Mouse (Mus musculus) left cerebral cortex, adult 18-20 months (tissue): ENCODE results near the gene BC051665. TPM values are rescaled to one million over a fixed set of nuclear protein-coding genes. Genes with fewer than 3 reads are reported as not detected.

Source experiments
- DNase-seq, 2 experiments: peaks; one replicate each; pipeline ENCODE4 v3.0.0; 2021 to 2022; ENCODE audit warnings: low spot score in 2 of 2, mixed read lengths in 1 of 2
- long read RNA-seq, 2 experiments: library from polyadenylated mRNA; stranded (forward); transcript quantifications; one replicate each; pipeline ENCODE4 v2.0.0; 2021
- total RNA-seq, 2 experiments: library from RNA; stranded (reverse); gene quantifications; 2 replicates each; pipeline ENCODE4 v1.2.3; 2021

The BC051665 gene
- not detected for total RNA-seq
- long read RNA-seq, experiment 1: 0 reads
- long read RNA-seq, experiment 2: 0 reads

DNA sequence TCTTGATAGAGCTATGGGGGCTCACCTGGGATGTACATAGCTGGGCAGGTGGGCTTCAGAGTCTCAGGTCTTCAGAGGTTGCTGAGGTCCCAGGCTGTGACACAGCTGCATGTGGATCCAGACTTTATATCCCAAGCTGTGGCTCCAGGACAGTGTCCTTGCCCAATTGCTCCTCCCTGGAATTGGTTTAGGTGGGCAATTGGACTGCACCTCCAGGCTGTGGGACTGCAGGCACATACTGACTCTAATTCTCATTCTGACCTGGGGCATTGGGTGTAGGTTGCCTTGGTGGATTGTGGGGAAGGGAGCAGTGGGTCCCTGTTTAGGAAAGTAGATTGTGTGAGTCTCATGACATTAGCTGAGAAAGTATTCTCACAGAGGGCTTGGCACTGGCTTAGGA is at the start of gene BC051665:
TSS of gene BC051665 (minus strand) at position 101 of the 400 bp plus-strand sequence.
- DNase-seq: no peak

DNA sequence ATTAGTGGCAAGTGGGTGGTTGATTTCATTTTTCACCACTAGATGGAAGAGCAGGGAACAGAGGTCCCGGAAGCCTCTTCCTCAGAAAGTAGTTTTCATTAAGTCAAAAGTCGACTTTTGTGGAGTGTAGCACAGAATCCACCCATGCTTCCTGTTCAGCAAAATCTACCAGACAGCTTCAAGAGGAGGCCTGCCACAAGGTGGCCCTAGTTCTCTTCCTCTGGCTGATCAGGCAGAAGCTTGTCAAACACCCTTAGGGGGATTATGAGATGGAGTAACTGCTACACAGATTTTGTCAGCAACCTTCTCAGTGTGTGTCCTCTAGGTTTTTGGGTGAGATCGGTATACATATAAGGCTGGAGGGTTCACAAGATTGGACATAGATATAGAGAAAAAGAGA is 39.9 kb upstream of the BC051665 start:
- no peak for DNase-seq

DNA sequence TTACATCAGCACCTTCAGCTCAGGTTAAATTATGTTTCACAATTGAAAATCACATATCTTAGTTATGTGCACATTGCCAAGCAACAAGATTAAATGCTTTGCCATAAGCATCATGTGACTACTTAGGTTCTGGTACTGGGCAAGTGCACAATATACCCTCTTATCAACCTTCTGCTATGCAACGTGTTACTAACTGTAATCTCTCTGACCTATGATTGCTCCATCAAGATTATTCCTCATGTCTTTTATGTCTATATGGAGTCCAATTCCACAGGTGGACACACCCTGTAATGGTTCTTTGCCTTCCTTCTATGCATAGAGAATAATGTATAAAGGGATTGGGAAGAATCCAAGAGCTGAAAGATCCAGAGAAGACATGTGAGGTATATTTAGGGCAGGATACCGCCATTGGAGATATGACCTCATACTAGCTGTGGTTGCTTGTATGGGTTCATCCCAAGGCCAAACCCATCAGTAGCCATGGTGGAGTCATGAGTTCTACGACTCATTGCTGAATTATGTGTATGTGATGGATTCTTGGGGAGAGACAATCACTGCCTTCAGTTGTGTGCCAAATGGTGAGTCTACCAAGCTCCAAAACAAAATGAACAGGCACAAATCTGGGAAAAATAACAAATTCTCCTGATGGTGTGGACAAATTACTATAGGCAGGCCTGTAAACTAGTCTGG is 34.5 kb upstream of the BC051665 start:
- no peak for DNase-seq

DNA sequence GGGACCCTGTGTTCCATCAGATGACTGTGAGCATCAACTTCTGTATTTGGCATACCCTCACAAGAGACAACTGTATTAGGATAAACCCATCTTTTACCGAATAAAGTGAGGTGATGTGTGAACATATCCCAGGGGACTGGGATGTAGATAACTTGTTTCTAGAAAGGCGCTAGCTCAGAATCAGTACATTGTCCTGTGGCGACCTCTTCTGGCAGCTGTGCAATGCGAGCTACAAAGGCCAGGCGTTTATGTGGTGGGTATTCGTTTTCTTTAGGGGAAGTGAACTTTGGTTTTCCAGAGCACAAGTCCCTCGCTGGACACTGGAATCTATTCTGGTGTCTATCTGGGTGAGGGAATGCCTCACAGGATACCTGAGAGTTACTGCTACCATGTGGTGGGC is 33.3 kb upstream of the BC051665 start:
- peak; percentile 17 to 37 for DNase-seq

DNA sequence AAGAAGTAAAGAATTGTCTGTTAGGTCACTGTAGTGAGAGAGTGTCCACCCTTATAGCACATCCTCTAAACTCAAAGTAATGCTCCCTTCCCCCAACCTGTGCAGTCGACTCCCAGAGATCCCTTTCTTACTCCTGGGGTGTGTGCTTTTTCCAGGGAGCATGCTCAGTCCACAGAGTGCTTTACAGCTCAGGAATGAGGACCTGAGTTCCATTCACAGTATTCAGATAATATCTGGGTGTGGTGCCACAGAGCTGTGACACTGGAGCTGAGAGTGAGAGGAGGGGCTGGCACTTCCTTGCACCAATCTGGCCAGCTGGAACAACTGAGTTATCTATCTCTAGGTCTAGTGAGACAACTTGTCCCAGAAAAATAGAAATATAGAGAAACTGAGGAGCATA is 27.6 kb upstream of the BC051665 start:
- no peak for DNase-seq

DNA sequence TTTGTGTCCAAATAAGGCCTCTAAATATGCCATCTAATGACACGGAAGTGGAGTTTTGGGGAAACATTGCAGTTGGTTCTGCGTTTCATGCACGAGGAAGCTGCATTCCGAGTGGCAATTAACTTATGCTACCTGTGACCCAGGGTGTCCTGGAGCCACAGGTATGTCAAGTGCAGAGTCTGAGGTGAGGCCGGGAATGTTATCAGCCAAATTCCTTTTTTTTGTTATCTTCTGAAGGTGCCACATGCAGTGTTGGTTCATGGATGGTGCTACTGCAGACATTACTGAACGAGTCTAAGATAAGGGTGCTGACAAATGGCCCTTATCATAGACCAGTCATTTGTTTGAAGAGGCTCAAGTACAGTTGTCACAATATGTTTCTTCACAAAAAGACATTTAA is 26.6 kb upstream of the BC051665 start:
- no peak for DNase-seq

DNA sequence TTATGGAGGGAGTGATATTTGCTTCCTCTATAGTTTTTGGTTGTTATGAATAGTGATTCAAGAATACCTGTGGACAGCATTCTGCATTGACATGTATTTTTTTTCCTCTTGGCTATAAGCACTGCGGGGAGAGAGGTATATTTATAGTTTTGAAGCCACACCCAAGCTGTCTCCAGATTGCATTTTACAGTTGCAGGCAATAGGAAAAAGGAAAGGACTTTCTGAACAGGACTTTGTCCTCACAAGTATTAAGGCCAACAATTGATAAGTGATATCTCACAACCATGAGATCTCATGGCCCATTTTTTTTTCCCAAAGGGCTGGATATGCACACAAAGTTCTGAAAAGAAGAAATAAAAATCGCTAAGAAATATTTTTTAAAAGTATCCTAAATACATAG is 23.5 kb upstream of the BC051665 start:
- no peak for DNase-seq

DNA sequence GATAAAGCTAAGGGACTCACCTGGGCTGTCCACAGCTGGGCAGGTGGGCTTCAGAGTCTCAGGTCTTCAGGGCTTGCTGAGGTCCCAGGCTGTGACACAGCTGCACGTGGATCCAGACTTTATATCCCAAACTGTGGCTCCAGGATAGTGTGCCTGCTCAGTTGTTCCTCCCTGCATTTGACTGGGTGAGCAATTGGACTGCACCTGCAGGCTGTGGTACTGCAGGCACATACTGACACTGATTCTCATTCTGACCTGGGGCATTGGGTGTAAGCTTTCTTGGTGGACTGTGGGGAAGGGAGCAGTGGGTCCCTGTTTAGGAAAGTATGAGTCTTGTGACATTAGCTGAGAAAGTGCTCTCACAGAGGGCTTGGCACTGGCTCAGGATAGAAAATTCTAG is 16.6 kb upstream of the BC051665 start, which contains the start of gene Ctsll3:
TSS of gene Ctsll3 (minus strand) at position 101 of the 400 bp plus-strand sequence.
- no peak for DNase-seq

DNA sequence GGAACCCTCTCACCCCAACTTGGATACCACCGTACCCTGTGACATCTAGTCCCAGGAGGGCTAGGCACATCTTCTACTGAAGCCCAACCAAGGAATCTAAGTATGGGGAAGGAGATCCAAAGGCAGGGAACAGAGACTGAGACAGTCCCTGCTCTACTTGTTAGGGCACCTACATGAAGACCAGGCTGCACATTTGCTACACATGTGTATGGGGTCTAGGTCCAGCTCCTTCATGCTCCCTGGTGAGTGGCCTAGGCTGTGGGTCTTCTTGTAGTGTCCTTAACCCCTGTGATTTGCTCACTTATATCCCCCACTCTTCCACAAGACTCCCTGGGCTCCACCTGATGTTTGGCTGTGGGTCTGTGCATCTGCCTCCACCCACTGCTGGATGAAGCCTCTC is 3.3 kb upstream of the BC051665 start:
- DNase-seq: no peak

DNA sequence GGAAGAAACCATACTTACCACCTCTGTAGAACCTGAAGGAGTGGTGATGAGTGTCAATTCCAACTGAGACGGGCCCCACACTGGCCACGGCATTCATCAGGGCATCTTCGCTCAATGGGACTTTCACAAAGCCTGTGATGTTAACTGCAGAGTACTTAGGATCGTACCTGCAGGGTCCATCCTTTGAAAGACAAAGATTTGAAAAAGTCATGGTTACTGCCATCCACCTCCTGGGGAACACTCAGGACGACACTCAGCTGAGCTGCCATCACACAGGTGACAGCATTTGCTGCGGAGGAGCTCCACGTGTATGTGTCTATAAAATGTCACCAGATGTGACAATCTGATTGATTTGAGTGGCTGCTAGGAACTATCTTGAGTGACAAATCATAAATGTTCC is 2.9 kb downstream of the BC051665 start:
- no peak for DNase-seq

DNA sequence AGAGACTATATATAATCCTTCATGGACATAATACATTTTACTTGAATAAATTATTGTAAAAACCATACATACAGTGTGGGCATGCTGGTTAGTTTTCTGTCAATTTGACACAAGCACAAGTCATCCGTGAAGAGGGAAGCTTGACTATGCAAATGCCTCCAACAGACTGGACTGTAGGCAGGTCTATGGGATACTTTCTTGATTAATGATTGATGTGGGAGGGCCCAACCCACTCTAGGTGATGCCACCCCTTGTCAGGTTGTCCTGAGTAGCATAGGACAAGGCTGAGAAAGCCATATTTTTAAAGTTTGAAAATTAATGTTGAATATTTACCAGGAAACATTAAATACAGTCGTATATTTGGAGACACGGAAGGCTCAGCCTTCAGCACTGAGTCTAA is 5.6 kb downstream of the BC051665 start:
- no peak for DNase-seq

DNA sequence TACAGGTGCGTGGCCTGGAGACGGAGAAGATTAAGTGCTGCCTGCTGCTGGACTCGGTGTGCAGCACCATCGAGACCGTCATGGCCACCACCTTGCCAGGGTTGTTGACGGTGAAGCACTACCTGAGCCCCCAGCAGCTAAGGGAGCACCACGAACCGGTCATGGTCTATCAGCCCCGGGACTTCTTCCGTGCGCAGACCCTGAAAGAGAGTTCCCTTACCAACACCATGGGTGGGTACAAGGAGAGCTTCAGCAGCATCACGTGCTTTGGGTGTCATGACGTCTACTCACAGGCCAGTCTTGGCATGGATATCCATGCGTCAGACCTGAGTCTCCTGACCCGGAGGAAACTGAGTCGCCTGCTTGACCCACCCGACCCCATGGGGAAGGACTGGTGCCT is 25.0 kb downstream of the BC051665 start:
- DNase-seq: no peak

DNA sequence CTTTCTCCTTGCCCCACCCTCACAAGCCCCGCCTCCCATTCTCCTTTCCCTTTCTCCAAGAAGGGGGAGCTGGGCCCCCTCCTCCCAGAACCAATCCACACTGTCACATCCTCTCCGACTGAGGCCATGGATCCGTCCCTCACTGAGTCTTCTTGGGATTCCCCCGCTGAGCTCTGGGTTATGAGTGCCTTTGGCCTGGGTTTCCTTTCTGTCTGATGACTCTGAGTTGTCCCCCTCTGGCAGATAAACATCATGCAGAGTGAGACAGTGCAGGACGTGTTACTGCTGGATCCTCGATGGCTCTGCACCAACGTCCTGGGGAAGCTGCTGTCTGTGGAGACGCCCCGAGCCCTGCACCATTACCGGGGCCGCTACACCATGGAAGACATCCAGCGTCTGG is 25.8 kb downstream of the BC051665 start:
- no peak for DNase-seq

DNA sequence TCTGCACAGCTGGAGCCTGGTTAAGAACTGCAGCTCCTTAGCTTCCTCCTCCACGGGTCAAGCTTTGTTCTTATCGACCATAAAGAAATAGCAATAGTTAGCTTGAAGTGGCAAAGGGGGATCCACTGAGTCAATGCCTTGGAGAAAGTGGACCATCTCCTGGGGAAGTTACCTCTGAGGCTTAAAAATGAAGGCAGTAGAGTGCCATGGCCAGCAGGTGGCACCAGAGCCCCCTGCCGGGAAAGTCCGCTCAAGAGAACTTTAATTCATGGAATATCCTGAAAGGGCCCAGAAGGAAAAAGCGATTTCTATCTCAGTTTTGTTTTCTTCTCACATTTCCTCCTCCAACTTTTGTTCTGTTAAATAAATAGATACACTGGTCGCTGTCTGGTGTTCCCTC is 27.0 kb downstream of the BC051665 start:
- DNase-seq: peak; percentile 64 to 66

DNA sequence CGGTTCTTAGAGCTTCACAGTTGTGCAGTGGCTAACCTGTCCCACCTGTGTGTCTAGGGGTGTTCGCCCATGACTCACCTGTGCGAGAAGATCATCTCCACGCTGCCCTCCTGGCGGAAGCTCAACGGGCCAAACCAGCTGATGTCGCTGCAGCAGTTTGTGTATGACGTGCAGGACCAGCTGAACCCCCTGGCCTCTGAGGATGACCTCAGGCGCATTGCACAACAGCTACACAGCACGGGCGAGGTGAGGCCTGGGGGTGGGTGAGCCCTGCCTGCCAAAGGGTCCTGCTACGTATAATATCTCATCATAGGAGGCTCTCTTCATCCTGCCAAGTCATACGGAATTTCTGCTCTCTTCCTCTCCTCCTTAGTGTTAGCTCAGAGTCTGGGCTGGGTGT is 28.9 kb downstream of the BC051665 start:
- DNase-seq: peak in 1 of 2 experiments; percentile 1

DNA sequence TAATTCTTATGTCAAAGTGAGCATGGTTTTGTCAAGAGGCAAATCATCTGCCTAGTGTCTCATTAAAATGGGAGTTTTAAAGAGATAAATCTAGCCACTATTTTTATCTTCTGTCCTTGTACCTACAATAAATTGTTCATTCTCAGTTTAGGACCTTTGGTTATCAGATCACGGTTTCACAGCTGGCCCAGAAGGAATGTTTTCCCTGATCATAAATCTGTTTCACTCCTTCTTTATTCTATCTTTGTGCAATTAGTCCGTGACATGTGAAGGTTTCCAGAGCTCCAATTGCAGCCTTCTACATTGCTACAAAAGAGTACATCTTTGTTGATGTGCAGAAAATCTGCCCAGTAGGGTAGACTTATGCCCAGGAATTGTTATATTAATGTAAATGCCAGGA is 30.9 kb downstream of the BC051665 start:
- no peak for DNase-seq

DNA sequence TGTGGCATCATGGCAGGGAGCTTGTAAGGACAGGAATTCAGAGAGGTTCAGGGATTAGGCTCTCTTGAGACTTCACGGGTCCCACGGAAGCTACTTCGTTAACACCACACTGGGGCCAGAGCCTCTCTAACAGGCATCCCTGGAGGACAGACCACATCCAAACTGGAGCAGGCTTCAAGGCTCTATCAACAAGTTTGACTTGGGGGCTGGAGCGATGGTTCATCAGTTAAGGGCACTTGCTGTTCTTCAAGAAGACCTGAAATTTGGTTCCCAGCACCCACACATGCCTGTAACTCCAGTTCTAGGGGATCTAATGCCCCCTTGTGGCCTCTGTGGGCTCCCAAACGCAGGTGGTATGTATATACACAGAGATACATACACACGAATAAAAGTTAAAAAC is 32.9 kb downstream of the BC051665 start:
- DNase-seq: no peak

DNA sequence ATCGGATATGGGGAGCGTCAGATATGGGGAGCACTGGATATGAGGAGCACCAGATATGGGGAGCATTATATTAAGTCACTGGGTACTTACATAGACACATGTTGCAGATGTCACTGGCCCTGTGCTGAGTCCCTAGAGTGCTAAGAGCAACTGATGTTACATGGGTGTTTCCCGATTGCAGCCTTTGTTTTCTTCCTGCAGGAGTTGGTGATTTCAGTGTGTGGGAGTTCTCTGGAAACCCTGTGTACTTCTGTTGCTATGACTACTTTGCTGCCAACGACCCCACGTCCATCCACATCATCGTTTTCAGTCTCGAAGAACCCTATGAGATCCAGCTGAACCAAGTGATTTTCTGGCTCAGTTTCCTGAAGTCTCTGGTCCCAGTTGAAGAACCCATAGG is 35.2 kb downstream of the BC051665 start:
- no peak for DNase-seq

DNA sequence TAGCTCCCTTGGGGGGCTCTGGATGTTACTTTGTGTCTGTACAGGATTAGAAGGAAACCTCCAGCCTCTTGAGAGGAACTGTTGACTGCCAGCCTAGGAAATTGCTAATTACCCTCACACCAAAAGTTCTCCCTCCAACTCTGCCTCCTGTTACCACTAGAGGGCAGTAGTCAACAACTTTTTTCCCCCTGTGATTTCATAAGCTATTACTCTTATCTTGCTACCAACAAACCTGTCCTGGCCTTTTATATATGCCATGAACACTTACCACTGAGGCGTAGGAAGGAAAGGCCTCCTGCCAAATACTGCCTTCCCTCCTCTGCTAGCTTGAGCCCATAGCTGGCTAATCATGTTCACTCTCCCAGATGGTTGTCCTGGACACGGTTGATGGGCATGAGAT is 37.6 kb downstream of the BC051665 start:
- no peak for DNase-seq

DNA sequence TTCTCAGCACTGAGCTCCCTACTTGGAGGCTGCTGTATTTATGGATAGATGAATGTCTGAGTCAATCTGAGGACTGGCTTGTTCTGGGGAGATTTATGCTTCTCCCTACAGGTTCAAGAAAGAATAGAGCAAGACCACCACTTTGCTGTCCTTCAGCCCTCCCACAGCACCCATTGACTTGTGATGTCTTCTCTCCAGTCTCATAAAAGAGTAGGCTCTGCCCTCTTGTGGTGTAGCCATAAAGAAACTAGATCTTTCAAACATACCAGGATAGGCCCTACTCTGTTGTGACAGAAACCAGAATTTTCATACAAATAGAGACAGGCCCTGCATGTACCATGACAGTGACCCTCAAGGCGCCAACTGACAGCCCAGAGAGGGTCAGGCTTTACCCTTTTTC is 39.0 kb downstream of the BC051665 start:
- no peak for DNase-seq

DNA sequence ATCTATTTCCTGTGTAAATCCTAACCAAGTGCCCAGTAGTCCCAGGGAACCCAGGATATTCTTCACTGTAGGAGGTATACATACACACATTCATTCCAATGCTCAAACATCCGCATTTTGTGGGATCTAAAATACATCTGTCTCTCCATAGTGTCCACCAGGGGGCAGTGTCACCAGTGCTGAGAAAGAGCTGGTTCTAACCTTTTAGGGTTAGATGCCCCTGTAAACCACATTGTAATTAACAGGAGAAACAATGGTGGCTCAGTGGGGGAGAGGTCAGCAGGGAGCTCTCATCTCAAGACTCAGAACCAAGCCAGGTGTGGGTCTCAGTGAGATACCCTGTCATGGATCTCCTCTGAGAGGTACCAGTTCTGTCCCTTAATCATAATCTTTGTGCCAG is 39.9 kb downstream of the BC051665 start:
- no peak for DNase-seq

DNA sequence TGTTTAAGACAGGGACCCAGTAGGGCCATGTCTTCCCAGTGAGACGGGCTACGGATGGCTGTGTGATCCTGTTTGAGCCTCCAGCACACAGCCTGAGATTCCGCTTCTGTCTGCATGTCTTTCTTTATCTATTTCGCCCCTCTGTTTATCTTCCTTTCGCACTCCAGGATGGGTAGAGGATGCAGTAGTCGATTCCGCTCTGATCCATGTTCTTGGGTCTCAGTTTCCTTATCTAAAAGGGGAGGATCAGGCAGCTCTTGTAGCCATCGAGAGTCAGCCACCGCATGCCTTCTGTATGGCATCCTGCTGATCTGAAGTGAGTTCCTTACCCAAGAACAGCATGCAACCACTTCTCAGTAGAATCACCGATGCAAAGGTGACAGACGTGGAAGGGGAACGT is 40.8 kb downstream of the BC051665 start:
- no peak for DNase-seq

DNA sequence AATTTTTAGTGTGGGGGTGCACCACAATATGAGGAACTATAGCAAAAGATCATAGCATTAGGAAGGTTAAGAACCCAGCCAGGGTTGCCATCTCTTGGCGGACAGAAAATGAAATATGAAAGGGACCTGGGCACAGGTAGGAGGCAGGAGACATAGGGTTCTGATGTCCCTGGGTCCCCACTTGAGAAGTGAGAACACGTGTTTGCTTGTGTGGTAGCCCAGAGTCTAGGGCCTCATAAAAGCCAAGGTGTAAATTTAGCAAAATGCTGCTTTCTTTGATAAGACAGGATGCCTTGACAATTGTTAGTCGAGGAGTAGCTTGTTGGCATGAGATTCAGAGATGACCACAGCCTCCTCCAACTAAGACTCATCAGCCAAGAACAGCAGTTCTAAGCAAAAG is 41.4 kb downstream of the BC051665 start:
- DNase-seq: no peak

DNA sequence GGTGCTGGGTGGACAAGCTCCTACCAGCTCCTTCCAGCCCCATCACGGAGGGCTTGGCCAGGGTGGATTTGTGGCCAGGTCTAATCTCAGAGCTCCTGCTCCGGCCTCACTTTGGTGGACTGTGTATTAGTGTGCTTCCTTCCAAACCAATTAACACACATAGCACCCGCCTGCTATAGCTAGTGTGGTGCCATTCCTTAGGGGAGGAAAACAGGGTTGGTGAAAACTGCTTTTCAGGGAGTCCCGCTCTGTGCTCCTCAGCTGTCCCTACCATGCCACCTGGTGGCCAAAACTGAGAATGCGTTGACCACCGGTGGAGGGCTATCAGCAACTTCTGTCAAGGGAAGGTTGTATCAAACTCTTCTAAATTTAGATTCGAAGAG is 42.1 kb downstream of the BC051665 start:
- DNase-seq: peak; percentile 83 to 94
